Mouse (Mus musculus) 416B (cell line): Measurements from ENCODE around the gene Zbp1.
A peak's percentile ranks its signal among the peaks of the same experiment; 100 is the strongest.

ENCODE experiments used
- DNase-seq: peaks from one replicate; pipeline ENCODE4 v3.0.0; 2011; ENCODE audit warnings: low read depth

Gene Zbp1

DNA sequence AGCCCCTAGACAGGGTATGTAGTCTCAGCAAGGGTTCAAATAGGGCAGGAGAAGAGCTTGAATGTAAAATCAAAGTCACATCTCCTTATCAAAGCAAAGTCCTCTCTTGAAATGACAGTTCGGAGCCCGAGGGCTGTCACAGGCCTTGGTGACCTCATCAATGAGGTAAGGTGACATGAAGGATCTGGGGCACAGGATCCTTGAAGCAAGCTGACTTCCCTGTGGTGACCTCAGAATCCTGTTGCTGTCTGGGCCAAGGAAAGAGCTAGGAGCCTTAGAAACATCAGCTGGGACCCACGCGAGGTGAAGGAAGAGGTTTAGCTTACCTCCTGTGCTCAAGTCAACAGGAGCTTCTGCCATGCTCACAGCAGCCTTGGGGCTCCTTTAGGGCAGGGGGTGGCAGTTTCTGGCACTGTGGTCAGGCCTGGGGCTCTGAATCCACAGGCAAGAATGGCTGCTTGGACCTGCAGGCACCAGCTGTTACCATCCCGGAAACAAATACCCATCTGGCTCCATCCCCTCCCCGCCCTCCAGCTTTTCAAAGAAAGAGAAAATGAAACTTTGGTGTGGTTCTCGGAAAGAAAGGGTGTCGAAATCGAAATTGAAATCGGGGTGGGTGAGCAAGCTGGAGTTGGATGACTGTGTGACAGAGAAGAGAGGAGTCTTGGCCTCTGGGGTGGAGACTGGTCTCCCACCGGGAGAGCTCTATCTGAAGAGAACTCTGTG, at the start of gene Zbp1:
Gene Zbp1, minus strand, starts transcription at position 508 of the 726 bp plus-strand sequence.
- DNase-seq, result peak; percentile 67

GRCm38 (mm10) chr2:173267562-173267961, 48.8 kb upstream of the Zbp1 start:
- no peak for DNase-seq

DNA sequence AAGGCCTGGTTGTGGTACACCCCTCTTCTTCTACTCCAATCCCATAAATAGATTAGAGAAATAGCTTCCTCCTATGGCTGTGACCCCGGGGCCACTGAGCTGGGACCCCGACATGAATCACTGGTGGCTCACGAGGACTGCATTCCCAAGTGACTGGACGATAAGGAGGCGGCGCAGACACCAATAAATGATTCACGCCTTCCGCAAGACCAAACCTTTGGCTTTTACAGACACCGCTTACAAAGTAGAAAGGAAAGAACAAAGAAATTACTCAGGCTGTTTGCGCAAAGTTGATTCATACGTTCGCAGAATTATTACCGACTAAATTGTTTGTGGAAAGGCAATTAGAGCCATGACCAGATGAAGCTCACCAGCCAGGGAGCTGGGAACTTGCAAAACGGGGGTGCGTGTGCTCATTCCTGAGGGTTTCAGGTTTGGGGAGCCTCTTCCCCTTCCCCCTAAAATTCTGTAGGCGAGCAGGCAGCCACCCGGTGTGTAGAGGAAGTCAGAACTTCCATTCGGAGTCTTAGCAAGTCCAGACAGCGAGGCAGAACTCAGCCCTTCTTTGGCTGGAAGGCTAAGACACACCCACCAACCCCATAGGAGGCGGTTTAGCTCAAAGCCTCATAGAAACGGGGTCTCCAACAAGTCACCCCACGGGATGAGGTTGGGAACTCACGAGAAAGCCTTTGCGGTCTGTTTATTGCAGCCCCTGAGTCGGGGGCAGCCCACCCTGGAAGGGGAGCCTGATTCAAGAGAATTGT, 47.8 kb upstream of the Zbp1 start:
- DNase-seq, result no peak

- no peak for DNase-seq
These were observed 46.9 kb upstream of the Zbp1 start for GRCm38 (mm10) chr2:173265468-173266265.

- DNase-seq, result no peak
These were observed 45.9 kb upstream of the Zbp1 start for GRCm38 (mm10) chr2:173264467-173265128.

- DNase-seq, result peak; percentile 93
These were observed 45.1 kb upstream of the Zbp1 start for GRCm38 (mm10) chr2:173263636-173264330.

- DNase-seq, result no peak
These were observed 42.8 kb upstream of the Zbp1 start for GRCm38 (mm10) chr2:173261497-173261896.

DNA sequence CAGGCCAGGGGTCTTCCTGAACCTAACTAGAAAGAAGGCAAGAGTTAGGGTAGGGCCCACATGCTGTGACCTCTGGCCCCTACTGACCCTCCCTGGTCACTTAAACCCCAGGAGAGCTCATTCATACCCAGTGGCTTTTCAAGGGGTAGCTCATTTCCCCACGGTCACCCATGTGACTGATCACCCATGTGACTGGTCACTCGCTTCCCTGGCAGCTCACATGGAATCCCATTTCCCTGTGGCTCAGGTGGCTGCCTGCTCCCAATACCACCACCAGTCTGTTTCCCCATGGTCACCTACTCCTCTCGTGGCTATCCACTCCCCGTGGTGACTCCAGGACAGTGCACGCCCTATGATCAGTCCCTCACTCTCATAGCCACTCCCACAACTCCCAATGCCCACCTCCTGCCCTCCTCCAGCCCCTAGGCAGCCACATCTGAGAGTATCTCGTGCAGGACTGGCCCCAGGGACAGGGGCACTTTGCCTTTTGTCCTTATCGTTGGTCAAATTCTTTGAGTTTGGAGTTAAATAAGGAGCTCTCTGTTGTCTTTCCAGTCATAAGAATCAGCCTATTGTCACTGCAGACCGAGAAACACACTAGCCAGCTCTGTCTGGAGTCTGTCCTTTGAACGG, 39.9 kb upstream of the Zbp1 start:
- DNase-seq, result no peak

GRCm38 (mm10) chr2:173257610-173258009, 38.9 kb upstream of the Zbp1 start:
- peak; percentile 19 for DNase-seq

DNA sequence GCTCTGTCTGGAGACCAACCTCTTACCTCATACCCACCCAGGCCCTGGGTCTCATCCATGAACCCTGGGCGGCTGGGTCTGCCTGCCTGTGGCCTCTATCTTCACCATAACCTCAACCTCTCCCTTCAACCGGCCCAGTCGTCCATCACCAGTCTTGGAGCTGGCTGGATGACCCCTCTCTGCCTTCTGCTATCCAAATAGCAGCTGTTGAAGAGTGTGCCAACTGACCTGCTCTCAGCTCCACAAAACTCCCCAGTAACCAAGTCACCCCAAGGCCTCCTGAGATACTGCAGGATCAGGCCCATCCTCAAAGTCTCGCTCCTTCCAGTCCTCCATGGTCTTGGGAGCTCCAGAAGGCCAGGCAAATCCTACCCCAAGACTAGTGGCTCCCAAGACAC, 37.8 kb upstream of the Zbp1 start:
- DNase-seq, result no peak

DNA sequence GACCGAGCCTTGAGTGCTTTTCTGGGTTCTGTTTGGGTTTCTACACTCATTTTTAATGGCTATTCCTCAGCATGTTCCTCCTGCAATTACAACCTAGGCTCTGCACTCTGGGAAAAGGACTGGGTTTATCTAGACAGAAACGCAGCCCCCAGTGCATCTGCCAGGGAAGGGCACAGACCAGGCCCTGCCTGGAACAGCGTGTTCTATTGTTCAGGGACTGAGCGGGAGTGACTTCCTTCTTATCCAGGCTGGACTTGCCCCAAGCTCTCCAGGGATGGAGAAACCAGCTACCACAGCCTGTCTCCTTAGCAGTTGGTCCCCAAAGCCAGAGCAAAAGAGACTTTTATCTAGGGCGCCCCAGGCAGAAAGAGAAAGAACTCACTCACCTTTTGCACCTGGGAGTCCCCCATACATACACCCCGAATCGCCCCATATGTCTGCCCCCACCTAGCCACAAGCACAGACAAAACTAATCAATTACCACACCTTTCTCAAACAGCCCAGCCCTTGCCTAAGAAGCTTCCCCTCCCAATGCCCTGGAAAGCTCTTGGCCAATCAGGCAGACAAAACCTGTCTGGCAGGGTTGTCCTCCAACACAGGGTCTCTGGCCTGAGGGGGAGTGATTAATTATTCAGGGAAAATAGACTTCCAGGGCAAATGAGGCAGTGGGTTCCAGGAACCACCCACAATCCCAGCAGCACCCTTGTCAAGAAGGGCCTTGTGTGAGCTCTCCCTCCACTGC, 37.3 kb upstream of the Zbp1 start:
- no peak for DNase-seq

DNA sequence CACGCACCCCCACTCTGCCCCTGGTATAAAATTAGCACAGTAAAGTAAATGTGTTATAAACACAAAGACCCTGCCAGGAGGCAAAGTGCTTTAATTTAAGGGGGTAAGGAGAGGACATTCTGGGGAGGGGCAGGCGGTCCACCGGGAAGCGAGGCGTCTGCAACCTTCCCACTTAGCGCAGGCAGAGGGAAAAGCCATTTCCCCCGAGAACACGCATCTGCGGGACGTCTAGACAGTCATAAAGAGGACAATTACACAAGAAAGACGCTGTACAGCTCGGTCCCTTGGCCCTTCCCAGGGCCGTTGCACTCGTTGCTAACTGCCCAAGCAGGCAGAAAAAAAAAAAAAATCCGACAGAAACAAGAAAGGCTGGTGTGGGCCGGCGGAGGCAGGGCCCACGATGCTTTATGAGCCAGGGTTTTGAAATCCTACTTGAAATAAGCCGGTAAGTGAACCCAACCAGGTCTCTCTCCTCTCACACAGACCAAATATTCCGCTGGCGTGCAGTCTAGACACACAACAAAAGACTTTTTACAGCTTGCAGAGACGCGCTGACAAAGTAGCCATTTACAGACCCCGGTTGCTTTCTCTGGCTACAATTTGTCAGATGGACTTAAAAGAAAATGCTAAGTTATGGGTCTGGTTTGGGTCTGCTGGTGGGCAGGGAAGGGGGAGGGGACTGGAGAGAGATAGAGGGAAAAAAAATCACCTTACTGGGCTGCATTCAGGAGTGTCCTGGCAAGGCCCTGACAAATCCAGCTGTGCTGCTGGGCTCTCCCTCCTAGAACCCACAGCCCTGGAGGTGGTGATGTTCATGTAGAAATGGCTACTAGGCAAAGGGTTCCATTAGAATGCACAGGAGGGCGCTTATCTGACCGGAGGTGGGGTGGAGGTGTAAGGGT, 35.3 kb upstream of the Zbp1 start:
- DNase-seq, result no peak

- no peak for DNase-seq
These were observed 33.0 kb upstream of the Zbp1 start for GRCm38 (mm10) chr2:173251675-173252074.

DNA sequence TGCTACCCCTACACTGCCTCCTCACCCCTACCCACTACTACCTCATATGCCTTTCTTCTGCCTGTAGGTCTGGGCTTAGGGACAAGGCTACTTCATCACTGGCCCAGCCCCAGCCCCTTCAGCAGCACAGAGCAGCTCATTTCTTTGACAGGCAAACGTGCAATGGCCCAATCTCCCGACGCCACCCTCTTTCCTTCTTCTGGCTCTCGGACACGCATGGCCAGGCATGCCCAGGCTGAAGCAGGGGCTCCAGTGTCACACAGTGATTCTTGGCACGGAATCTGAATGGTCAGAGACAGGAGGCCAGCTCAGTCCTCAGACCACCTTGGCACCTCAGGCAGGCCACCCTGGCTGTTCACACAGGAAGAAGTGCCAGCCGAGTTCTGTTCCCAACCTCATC, 32.4 kb upstream of the Zbp1 start:
- no peak for DNase-seq

GRCm38 (mm10) chr2:173250411-173250810, 31.7 kb upstream of the Zbp1 start:
- DNase-seq, result peak; percentile 19

DNA sequence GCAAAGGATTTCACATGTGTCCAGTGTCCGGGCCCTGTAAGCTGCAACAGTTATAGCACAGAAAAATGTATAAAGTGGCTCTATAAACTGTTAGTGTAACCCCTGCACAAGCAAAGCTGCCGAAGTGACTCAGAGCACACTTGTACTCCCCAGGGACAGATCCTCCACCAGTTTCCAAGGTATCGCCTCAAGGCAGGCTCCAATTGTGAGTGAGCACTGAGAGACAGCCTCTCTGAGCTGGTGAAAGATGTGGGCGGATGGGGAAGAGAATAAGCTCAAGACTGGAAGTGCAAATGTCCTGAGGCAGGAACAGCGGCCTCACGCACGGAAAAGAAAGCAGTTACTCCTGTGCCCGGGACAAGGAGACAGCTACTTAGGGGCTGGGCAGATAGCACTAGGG, 31.2 kb upstream of the Zbp1 start:
- DNase-seq, result no peak

DNA sequence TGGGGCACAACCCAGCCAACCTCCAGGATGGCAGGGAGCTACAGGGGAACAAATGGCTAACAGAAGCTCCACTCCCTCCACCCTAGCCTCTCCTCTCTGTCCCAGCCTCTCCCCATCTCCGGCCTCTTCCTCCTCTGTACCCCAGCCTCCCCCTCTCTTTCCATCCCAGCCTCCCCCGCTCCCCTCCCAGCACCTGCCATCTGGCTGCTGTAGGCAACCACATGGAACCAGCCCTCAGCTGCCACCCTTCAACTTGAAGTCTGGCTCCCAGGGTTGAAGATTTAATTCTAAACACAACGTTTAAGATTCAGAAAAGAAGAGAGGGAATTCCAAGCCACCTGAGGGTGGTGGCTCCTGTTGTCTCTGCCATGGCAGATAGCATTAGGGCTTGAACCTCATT, 30.7 kb upstream of the Zbp1 start:
- no peak for DNase-seq

DNA sequence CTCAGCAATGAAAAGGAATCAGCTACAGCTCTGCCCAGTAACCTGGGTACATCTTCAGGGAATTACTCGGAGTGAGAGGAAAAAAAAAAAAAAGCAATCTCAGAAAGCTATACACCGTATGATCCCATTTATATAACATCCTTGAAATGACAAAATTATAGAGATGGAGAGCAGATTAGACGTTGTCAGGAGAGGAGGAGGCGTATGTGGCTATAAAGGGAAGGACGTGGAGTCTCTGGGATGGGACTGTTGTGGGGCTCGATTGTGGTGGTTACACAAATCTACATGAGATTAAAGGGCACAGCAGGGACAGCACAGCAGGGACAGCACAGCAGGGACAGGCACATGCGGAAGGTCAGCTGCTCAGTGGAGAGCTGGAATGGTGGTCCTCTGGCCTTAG, 30.1 kb upstream of the Zbp1 start:
- no peak for DNase-seq

DNA sequence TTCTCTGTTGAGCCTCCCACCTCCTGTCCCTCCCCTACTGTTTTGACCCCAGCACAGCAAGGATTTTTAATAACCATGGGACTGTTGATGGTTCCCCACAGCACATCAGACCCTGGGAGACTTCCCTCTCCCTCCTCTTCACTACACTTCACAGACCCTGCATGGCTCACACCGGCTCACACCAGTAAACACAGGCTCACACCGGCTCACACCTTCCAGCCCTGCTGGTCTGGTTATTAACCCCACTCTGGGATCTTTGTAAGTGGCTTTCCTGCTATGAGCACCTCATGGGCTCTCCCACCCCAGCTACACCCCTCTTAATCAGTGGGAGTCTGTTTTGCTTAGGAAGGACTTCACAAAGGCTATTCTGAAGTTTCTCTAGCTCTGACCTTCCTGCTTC, 29.2 kb upstream of the Zbp1 start:
- DNase-seq, result no peak
